Mouse (Mus musculus): ENCODE data around the gene Ddx47.

DNA sequence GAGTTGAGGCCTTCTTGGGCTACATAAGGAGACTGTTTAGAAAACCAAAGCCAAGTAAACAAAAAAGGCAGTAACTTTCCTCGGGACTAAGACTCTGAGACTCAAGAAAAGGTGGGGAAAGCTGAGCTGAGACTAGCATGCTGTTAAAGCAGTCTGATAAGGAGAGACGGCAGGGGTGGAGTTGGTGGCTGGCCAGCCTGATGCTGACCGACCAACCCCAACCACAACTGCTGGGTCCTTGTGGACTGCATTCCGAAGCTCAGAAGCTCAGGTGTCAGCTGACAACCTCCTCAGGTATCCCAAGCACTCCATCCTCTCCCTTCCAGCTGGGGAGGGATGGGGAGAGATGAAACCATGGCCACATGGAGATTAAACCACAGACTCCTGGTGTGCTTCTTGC is 44.5 kb downstream of the Ddx47 start:
- no peak for TF ChIP-seq CTCF (IDR thresholded peaks at IDR 0.05; ENCODE audit: extremely low read depth, insufficient read depth, low read length)
- no peak for TF ChIP-seq POLR2A (IDR thresholded peaks at IDR 0.05; ENCODE audit: extremely low read depth, insufficient read depth, low read length)
